Mouse (Mus musculus): ENCODE measurements at regions not wholly inside any gene's neighbourhood (a gene's known extent, or its start where the extent isn't known, plus 50 kb on each side); places are given as distances from the start of the nearest gene placed in this dataset.

DNA sequence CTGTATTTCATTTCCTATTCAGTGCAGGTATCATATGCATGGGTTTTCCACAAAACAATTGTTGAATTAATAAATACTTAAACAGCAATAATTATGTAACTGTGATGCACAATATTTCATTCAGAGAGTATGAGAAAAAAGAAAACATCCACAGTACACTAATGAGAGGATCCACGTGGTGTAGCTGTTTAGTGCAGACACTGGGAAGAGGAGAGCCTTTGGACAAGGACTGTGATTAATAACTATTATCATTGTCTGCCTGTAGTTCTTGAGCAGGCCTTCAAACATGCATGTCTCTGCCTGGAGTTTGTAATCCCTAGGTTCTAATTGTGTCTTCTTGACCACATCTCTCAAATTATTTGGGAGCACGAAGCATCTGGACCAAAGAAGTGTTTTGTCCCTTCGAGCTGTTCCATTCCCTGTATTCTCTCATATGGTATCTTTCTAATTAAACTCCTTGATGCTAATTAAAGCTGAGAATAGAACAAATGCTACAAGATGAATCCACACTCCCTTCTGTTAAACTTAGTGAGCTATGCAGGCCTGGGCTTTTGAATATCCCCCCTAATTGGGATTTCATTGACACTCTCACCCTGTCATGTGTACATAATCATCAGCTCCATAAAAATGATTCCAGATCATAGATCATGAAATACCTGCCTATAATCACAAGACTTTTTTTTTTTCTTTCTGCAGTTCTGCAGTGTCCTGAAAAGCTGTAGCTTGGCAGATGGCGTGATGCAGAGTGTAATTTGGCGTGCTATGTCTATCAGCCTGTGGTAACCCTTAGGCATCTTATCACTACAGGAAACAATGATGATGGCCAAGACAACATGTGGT lies 1208.9 kb upstream of the G6pd2 start:
- DNase-seq (ENCODE audit: low read depth, low spot score), result no peak

DNA sequence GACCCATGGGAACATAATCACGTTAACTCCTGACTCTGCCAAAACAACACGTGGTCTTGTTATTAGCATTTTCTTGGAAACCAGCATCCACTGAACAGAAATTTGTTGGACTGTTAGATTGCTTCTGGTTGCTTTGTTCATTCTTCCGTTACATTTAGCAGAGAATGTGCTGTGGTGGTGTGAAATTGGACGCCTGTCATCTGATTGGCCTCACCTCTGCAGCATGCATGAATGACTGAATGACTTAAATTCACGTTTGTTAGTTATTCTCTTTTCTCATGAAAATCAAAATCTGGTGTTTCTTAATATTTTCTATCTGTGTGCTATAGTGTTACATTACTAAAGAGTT lies 1208.3 kb upstream of the G6pd2 start:
- DNase-seq (ENCODE audit: low read depth, low spot score), result no peak

DNA sequence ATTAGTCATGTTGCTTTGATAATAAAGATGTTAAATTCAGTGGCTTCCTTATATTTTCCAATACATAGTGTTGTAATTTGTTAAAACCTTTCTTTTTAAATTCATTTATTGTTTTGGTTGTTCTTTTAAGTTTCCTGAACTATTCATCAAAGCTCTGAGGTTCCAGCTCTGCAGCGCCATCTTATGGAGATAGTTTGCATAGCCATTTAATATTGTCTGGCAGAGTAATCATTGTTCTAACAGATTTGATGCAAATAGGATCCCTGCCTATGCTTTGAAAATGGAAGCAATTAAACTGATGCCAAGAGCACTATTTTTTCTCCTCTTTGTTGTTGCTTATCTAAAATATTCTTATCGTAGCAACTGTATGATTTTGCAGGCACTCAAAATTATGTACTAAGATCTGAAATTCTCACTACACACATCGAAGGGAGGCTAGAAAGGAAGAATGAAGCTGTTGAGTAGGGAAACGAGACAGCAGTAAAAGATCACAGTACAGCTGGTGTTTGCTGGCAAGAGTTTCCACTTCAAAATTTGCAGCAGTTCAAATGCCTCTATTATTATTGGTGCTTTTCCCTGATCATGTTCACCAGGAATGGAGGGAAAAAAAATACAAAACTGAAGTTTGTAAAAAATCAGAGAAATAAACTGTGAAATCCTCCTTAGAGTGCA lies 1199.5 kb upstream of the G6pd2 start:
- DNase-seq (ENCODE audit: low read depth, low spot score), result peak; percentile 16

Data from forelimb bud, embryonic 11.5 days (tissue).